Mouse (Mus musculus): ENCODE data around the gene Adamts16. TPM values are rescaled to one million over a fixed set of nuclear protein-coding genes. Genes with fewer than 3 reads are reported as not detected.

Gene Adamts16
- polyA plus RNA-seq, 1 experiment from 2014 or later, result 0.20 TPM

GRCm38 (mm10) chr13:70742693-70743092 is 98.9 kb downstream of the Adamts16 start:
- Histone ChIP-seq H3K27ac (no peak overlapping the region), H3K27me3 (no peaks in the 10 kb centered on the region), H3K9ac (no peak overlapping the region), H3K9me3 (no peaks in the 10 kb centered on the region), H3K4me3 (replicated peaks) (no peak overlapping the region), H3K36me3 (replicated peaks) (no peaks in the 10 kb centered on the region), H3K4me2 (no peak overlapping the region), H3K4me1 (0 out of 2 replicates have a peak, but pooled peaks cover 3% of the 10 kb centered on the region)
- no peak for ATAC-seq (ENCODE audit: low FRiP score)
- WGBS, result 85% methylated on average over 4 of the region's 4 CpGs

GRCm38 (mm10) chr13:70740281-70741240 is 101.0 kb downstream of the Adamts16 start:
- Histone ChIP-seq H3K27ac (no peak overlapping the region), H3K4me1 (0 out of 2 replicates have a peak, but pooled peaks cover 5% of the 10 kb centered on the region), H3K9ac (no peak overlapping the region), H3K4me3 (replicated peaks) (no peak overlapping the region), H3K9me3 (no peaks in the 10 kb centered on the region), H3K36me3 (replicated peaks) (no peaks in the 10 kb centered on the region), H3K4me2 (no peak overlapping the region), H3K27me3 (no peaks in the 10 kb centered on the region)
- ATAC-seq (ENCODE audit: low FRiP score), result no peak
- 71% methylated on average over 17 of the region's 17 CpGs for WGBS

- H3K27me3 ChIP-seq, result no peaks in the 10 kb centered on the region
- 0 out of 2 replicates have a peak, but pooled peaks cover 5% of the 10 kb centered on the region for H3K4me1 ChIP-seq
- H3K9ac ChIP-seq, result no peak overlapping the region
- 91% methylated on average over 9 of the region's 9 CpGs for WGBS
- no peak for ATAC-seq (ENCODE audit: low FRiP score)
- H3K4me3 ChIP-seq (replicated peaks), result no peak overlapping the region
- H3K27ac ChIP-seq, result no peak overlapping the region
- H3K36me3 ChIP-seq (replicated peaks), result no peaks in the 10 kb centered on the region
- H3K4me2 ChIP-seq, result no peak overlapping the region
- no peaks in the 10 kb centered on the region for H3K9me3 ChIP-seq
These were observed 102.8 kb downstream of the Adamts16 start for GRCm38 (mm10) chr13:70738781-70739180.

DNA sequence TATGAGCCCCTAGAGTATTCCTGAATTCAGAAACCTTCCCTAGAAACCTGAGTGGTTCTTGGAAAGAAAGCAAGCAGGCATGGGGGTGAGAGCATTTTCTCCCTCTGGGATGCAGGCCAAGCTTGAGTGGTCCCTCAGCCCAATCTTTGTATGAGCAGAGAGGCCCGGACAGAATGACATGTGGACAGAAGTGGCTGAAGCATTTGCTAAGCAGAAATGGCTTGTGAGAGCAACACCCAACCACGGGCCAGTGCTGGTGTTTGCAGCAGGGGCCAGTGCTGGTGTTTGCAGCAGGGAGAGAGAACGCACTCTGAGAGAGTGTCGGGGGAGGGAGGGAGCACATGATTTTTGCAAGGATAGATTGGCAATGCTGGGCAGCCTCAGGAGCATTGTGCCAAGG is 105.2 kb downstream of the Adamts16 start:
- H3K27ac ChIP-seq, result no peak overlapping the region
- H3K4me3 ChIP-seq (replicated peaks), result no peak overlapping the region
- no peak for ATAC-seq (ENCODE audit: low FRiP score)
- 68% methylated on average over 4 of the region's 4 CpGs for WGBS
- no peaks in the 10 kb centered on the region for H3K9me3 ChIP-seq
- no peak overlapping the region for H3K4me2 ChIP-seq
- H3K4me1 ChIP-seq, result peaks cover 12% of the 10 kb centered on the region
- H3K36me3 ChIP-seq (replicated peaks), result no peaks in the 10 kb centered on the region
- H3K27me3 ChIP-seq, result no peaks in the 10 kb centered on the region
- no peak overlapping the region for H3K9ac ChIP-seq

DNA sequence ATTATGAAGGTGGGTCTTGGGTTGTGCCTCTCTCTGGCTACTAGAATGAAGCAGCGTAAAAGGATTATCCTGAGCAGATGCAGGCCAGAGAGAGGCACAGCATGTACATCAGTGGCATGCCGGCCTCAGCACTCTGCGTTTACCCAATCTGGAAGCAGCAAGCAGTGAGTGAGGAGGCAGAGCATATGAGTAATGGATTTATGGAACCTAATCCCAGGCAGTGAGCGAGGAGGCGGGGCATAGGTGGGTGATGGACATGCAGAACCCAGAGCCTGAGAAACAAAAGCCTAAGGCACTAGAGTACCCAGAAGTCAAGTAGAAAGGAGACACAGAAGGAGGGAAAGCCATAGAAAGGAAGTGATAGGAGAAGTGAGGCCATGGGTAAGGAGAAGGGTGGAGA is 107.0 kb downstream of the Adamts16 start:
- H3K27ac ChIP-seq, result no peak overlapping the region
- no peaks in the 10 kb centered on the region for H3K36me3 ChIP-seq (replicated peaks)
- WGBS, result 73% methylated on average over 5 of the region's 5 CpGs
- no peak overlapping the region for H3K4me2 ChIP-seq
- no peak overlapping the region for H3K4me3 ChIP-seq (replicated peaks)
- ATAC-seq (ENCODE audit: low FRiP score), result no peak
- H3K9me3 ChIP-seq, result no peaks in the 10 kb centered on the region
- no peak overlapping the region for H3K9ac ChIP-seq
- H3K27me3 ChIP-seq, result no peaks in the 10 kb centered on the region
- peaks cover 15% of the 10 kb centered on the region for H3K4me1 ChIP-seq

DNA sequence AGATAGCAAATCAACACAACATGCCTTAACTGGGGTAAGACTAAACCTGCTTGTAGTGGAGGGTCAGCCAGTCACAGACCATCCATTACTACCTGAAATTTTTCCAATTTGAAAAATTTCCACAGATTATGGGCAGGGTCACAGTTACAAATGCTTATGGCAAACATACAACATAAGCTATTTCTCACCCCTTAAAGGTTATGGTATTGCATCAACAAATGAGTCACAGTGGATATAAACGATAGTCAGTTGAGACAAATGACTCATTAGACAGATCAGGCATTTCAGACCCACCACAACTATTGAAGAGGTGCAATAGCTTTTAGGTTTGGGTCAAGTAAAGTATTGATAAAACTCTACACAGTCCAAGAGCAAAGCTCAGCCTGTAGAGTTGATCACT is 107.7 kb downstream of the Adamts16 start:
- no peak overlapping the region for H3K4me3 ChIP-seq (replicated peaks)
- 93% methylated on average over 1 of the region's 1 CpGs for WGBS

GRCm38 (mm10) chr13:70733206-70733605 is 108.4 kb downstream of the Adamts16 start:
- Histone ChIP-seq H3K36me3 (replicated peaks) (no peaks in the 10 kb centered on the region), H3K9me3 (no peaks in the 10 kb centered on the region), H3K27me3 (no peaks in the 10 kb centered on the region), H3K9ac (no peak overlapping the region), H3K4me2 (no peak overlapping the region), H3K27ac (no peak overlapping the region), H3K4me3 (replicated peaks) (no peak overlapping the region), H3K4me1 (peaks cover 15% of the 10 kb centered on the region)
- 81% methylated on average over 2 of the region's 2 CpGs for WGBS
- no peak for ATAC-seq (ENCODE audit: low FRiP score)

More for the DNA sequence above, 107.7 kb downstream of the Adamts16 start:
- Histone ChIP-seq H3K36me3 (replicated peaks) (no peaks in the 10 kb centered on the region), H3K4me1 (peaks cover 15% of the 10 kb centered on the region), H3K27me3 (no peaks in the 10 kb centered on the region), H3K27ac (no peak overlapping the region), H3K4me2 (no peak overlapping the region), H3K9me3 (no peaks in the 10 kb centered on the region), H3K9ac (no peak overlapping the region)
- ATAC-seq (ENCODE audit: low FRiP score), result no peak

DNA sequence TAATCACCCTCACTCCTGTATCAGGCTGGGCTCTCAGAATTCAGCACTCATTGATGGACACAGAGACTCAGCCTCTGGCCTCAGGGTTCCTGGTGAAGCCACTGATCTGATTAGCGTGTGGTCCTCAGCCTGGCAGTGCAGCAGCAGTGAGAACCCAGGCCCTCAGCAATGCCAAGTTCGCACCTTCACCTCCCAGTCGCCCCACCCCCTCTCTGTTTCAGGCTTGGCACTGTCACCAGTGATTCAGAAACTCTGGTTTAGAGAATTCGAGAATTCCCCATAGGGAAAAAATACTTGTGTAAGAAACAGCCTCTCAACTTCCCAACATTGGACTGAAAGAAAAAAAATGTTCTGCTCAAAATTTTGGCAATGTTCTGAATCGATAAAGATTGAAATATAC is 108.8 kb downstream of the Adamts16 start:
- 84% methylated on average over 5 of the region's 5 CpGs for WGBS

DNA sequence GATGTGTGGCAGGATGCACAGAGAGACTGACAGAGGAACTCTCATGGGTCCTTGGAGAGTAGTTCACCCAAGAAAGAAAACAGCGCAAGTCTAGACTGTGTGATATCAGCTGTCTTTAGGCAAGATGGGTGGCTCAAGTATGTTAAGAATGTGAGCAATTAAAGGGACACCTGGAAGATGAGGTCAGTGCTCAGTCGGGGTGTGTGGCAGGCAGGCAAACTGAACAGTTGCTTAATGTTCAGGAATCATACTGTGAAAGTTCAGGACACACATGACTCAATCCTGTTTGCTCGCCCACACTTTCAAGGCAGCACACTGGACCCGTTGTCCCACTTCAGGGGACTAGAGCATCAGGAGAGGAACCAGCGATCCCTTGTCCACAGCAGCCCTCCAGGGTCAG is 110.3 kb downstream of the Adamts16 start:
- Histone ChIP-seq H3K27me3 (no peaks in the 10 kb centered on the region), H3K4me1 (peaks cover 13% of the 10 kb centered on the region), H3K9me3 (no peaks in the 10 kb centered on the region), H3K27ac (no peak overlapping the region), H3K4me3 (replicated peaks) (no peak overlapping the region), H3K4me2 (no peak overlapping the region), H3K36me3 (replicated peaks) (no peaks in the 10 kb centered on the region), H3K9ac (no peak overlapping the region)
- no peak for ATAC-seq (ENCODE audit: low FRiP score)
- WGBS, result 75% methylated on average over 5 of the region's 5 CpGs

More for the DNA sequence above, 108.8 kb downstream of the Adamts16 start:
- H3K9ac ChIP-seq, result no peak overlapping the region
- no peak overlapping the region for H3K4me3 ChIP-seq (replicated peaks)
- ATAC-seq (ENCODE audit: low FRiP score), result no peak
- H3K4me2 ChIP-seq, result no peak overlapping the region
- no peaks in the 10 kb centered on the region for H3K36me3 ChIP-seq (replicated peaks)
- peaks cover 15% of the 10 kb centered on the region for H3K4me1 ChIP-seq
- H3K27ac ChIP-seq, result no peak overlapping the region
- no peaks in the 10 kb centered on the region for H3K27me3 ChIP-seq
- no peaks in the 10 kb centered on the region for H3K9me3 ChIP-seq

- no peak overlapping the region for H3K9ac ChIP-seq
- H3K4me1 ChIP-seq, result peaks cover 13% of the 10 kb centered on the region
- no peak overlapping the region for H3K27ac ChIP-seq
- no peak overlapping the region for H3K4me2 ChIP-seq
- H3K4me3 ChIP-seq (replicated peaks), result no peak overlapping the region
- no peaks in the 10 kb centered on the region for H3K27me3 ChIP-seq
- WGBS, result 79% methylated on average over 5 of the region's 5 CpGs
- H3K9me3 ChIP-seq, result no peaks in the 10 kb centered on the region
- no peaks in the 10 kb centered on the region for H3K36me3 ChIP-seq (replicated peaks)
- no peak for ATAC-seq (ENCODE audit: low FRiP score)
These were observed 111.6 kb downstream of the Adamts16 start for GRCm38 (mm10) chr13:70729996-70730395.

DNA sequence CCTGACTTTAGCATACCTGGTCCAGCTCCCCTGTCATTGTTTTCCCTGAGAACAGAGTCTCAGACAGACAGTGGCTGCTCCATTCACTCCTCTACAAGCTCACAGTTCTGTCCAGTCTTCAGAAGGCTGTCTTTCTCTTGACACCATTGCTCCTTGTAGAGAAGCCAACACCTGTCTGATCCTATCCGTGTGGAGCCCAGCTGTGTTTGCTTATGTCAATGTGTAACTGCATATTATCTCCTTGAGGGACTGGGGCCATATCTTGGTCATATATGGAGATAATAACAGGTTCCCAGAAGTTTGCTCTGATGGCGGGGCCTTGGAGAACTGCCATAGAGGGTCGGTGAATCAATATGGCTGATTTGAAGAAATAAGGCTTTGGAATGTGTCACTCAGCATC is 115.4 kb downstream of the Adamts16 start:
- H3K27me3 ChIP-seq, result no peaks in the 10 kb centered on the region
- ATAC-seq (ENCODE audit: low FRiP score), result no peak
- H3K9ac ChIP-seq, result no peak overlapping the region
- H3K4me2 ChIP-seq, result no peak overlapping the region
- WGBS, result 94% methylated on average over 3 of the region's 3 CpGs
- no peaks in the 10 kb centered on the region for H3K36me3 ChIP-seq (replicated peaks)
- H3K27ac ChIP-seq, result no peak overlapping the region
- H3K9me3 ChIP-seq, result no peaks in the 10 kb centered on the region
- 0 out of 2 replicates have a peak, but pooled peaks cover 1% of the 10 kb centered on the region for H3K4me1 ChIP-seq
- no peak overlapping the region for H3K4me3 ChIP-seq (replicated peaks)

GRCm38 (mm10) chr13:70724635-70725034 is 117.0 kb downstream of the Adamts16 start:
- Histone ChIP-seq H3K4me1 (no peaks in the 10 kb centered on the region), H3K4me2 (no peak overlapping the region), H3K27ac (no peak overlapping the region), H3K9me3 (no peaks in the 10 kb centered on the region), H3K4me3 (replicated peaks) (no peak overlapping the region), H3K36me3 (replicated peaks) (no peaks in the 10 kb centered on the region), H3K9ac (no peak overlapping the region), H3K27me3 (no peaks in the 10 kb centered on the region)
- ATAC-seq (ENCODE audit: low FRiP score), result no peak
- WGBS, result 63% methylated on average over 3 of the region's 3 CpGs
